Mouse (Mus musculus) midbrain, embryonic 13.5 days (tissue): ENCODE results near the gene Dap. TPM values are rescaled to one million over a fixed set of nuclear protein-coding genes. Genes with fewer than 3 reads are reported as not detected.

Experiments used
- ATAC-seq: fragments of 200-750 bp; cut with Nextera tagmentation; 2 replicates; pipeline ENCODE4 v1.8.0; 2017; ENCODE audit warnings: mild to moderate bottlenecking, moderate TSS enrichment, moderate library complexity
- H3K27ac ChIP-seq: fragments of 300-500 bp; sonication (generic); 2 replicates; pipeline ENCODE4 v1.5.1; 2015; ENCODE audit warnings: inconsistent platforms, mild to moderate bottlenecking, moderate library complexity
- H3K27me3 ChIP-seq: fragments of 300-500 bp; sonication (generic); 2 replicates; pipeline ENCODE4 v1.6.1; 2015; ENCODE audit warnings: mild to moderate bottlenecking, inconsistent platforms
- H3K36me3 ChIP-seq: fragments of 300-500 bp; sonication (generic); 2 replicates; pipeline ENCODE4 v1.6.1; 2015; ENCODE audit warnings: mild to moderate bottlenecking, inconsistent platforms
- H3K4me1 ChIP-seq: fragments of 300-500 bp; sonication (generic); replicated peaks from 2 replicates; pipeline ENCODE4 v1.6.1; 2015; ENCODE audit warnings: inconsistent platforms
- H3K4me2 ChIP-seq: fragments of 300-500 bp; sonication (generic); replicated peaks from 2 replicates; pipeline ENCODE4 v1.6.1; 2015; ENCODE audit warnings: moderate library complexity, mild to moderate bottlenecking, inconsistent platforms
- H3K4me3 ChIP-seq: fragments of 300-500 bp; sonication (generic); replicated peaks from 2 replicates; pipeline ENCODE4 v1.5.1; 2015; ENCODE audit warnings: mild to moderate bottlenecking, inconsistent platforms
- H3K9ac ChIP-seq: fragments of 300-500 bp; sonication (generic); replicated peaks from 2 replicates; pipeline ENCODE4 v1.6.1; 2015; ENCODE audit warnings: mild to moderate bottlenecking, inconsistent platforms
- H3K9me3 ChIP-seq: fragments of 300-500 bp; sonication (generic); 2 replicates; pipeline ENCODE4 v1.6.1; 2016; ENCODE audit warnings: mild to moderate bottlenecking, inconsistent platforms
- whole genome bisulfite sequencing: fragments of 180-500 bp; shearing (Covaris S2); methylation state at CpG from one replicate; pipeline ENCODE4 v1.1.7; 2015; 5-methylcytosine and 5-hydroxymethylcytosine counted together
- polyA plus RNA-seq: library from polyadenylated mRNA; unstranded; fragments of >200 nt; fragmentation: Nextera tagmentation; extraction: Ambion mirVana; gene quantifications from 2 replicates; pipeline ENCODE4 v1.2.1, GENCODE M21; 2015

Dap gene
- polyA plus RNA-seq, 1 experiment from 2014 or later = 30.6 TPM

DNA sequence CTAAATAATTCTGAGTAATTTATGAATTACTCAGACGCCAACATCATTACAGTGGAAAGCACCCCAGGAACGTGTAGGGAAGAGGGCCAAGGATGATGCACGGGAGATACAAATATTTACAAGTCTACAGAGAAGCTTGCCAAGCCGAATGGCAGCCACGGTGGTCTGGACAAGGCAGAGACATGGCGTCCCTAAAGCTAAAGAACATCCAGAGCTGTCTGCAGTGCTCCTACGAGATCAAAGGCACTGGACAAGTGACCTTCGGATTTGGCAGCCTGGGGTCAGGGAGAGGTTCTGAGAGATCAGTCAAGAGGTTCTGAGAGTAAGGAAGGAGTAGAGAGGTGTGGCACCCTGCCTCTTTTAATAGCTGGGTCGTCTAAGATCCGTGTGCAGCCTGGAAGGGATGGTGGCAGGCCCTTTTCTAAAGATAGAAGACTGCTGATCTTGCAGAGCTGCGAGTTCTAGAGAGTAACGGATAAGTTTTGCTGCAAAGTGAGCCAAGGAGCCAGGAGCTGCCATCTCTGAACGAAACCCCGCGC lies 449 bp upstream of the Dap start:
- Histone ChIP-seq H3K27me3 (no peaks in the 10 kb centered on the region), H3K4me2 (peak overlapping the region; percentile 77), H3K9me3 (no peaks in the 10 kb centered on the region), H3K4me1 (peaks cover 13% of the 10 kb centered on the region), H3K27ac (peak overlapping the region; percentile 70), H3K4me3 (peak overlapping the region; percentile 66), H3K9ac (peak overlapping the region; percentile 77), H3K36me3 (no peaks in the 10 kb centered on the region)
- WGBS = 45% methylated on average over 15 of the region's 15 CpGs
- ATAC-seq = peak; percentile 59

DNA sequence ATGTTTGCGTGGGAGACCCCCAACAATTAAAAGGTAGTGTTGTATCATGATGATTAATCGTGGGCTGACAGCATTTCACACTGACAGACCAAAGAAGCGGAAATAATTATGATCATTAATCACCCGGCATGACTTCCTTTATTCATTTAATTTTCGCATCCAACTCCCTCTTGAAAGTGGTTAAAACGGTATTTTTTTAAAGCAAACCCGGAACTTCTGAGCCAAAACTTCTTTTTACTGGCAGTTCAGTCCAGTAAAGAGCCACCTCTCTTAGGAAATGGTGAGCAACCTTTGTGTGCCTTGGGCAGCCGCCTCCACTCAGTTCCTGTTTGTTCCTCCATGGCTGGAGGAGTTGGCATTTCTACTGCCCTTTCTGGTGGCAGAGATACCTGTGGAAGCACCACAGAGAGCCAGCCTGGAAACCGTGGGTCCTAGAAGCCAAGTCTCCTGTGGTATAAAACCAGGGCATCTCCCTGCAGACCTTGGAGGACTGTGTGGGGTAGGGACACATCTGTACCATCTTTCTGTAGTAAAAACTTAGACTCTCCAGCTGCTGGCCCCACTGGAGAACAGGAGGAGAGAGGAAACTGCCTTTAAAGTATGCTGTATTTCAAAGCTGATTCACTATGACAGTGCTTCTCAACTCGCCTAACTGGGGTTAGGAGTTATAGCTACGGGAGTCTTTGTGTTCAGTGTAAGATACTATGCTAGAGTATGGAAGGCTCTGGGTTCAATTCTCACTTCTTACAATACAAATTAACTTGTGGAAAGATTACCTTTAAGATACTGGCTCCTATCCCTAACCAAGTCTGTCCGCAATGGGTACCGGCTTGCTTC lies 910 bp downstream of the Dap start:
- H3K36me3 ChIP-seq = no peaks in the 10 kb centered on the region
- H3K27ac ChIP-seq = no peak overlapping the region
- H3K9me3 ChIP-seq = no peaks in the 10 kb centered on the region
- WGBS = 47% methylated on average over 13 of the region's 13 CpGs
- H3K4me1 ChIP-seq = peaks cover 13% of the 10 kb centered on the region
- ATAC-seq = no peak
- H3K9ac ChIP-seq = peak overlapping the region; percentile 77
- peak overlapping the region; percentile 66 for H3K4me3 ChIP-seq
- H3K4me2 ChIP-seq = peak overlapping the region; percentile 77
- no peaks in the 10 kb centered on the region for H3K27me3 ChIP-seq

DNA sequence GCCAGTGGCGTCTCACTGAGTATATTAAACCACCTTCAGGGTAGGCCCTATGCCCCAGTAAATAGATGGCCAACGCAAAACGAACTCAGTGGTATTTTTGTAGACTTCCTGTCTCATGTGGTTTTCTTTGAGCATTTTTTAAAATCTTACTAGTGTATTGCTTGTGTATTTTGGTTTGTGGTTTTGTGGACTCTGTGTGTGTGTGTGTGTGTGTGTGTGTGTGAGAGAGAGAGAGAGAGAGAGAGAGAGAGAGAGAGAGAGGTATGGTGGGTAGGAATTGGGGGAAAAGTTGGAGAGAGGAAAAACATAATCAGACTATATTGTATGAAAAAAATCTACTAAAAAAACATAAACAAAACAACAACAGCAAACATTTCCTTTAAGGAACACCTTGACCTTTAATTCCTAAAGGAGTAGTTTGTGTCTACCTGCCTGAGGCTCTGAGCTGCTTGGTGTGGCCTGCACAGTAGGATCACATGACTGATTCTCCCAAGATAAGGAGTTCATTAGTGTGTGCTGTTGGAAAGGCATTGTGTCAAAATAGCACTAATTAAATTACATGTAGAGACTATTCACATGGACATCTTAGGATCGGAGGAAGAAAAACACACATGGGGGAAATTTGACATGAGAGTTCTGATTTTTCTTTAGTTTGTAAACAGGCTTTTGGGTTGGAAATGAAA lies 1.7 kb downstream of the Dap start:
- no peaks in the 10 kb centered on the region for H3K27me3 ChIP-seq
- ATAC-seq = no peak

DNA sequence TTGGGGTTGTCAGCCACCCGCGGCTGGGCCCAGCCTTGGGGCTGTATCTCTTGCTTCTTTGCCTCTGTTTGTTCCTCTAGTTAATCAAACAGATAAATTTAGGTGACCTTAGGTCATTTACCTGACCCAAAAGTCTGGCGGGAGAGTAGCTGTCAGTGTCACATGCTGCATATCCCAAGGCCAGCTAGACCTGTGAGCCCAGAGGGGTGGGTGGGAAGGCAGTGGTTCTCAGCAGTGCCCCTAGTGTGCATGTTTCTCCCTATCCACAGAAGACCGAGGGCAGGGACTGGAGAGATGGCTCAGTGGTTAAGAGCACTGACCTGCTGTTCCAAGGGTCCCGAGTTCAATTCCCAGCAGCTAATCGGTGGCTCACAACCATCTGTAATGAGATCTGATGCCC lies 2.4 kb downstream of the Dap start:
- H3K9me3 ChIP-seq = no peaks in the 10 kb centered on the region
- no peak for ATAC-seq
- H3K4me1 ChIP-seq = peaks cover 13% of the 10 kb centered on the region
- H3K4me3 ChIP-seq = no peak overlapping the region
- H3K27me3 ChIP-seq = no peaks in the 10 kb centered on the region
- no peak overlapping the region for H3K4me2 ChIP-seq
- no peak overlapping the region for H3K9ac ChIP-seq
- no peaks in the 10 kb centered on the region for H3K36me3 ChIP-seq
- no peak overlapping the region for H3K27ac ChIP-seq
- 83% methylated on average over 6 of the region's 6 CpGs for WGBS

More for the DNA sequence above, 1.7 kb downstream of the Dap start:
- 82% methylated on average over 4 of the region's 4 CpGs for WGBS
- Histone ChIP-seq H3K4me2 (0 out of 2 replicates have a peak overlapping the region, but pooled peaks have one; percentile 77), H3K4me3 (no peak overlapping the region), H3K4me1 (peaks cover 13% of the 10 kb centered on the region), H3K27ac (no peak overlapping the region), H3K36me3 (no peaks in the 10 kb centered on the region), H3K9me3 (no peaks in the 10 kb centered on the region), H3K9ac (no peak overlapping the region)

DNA sequence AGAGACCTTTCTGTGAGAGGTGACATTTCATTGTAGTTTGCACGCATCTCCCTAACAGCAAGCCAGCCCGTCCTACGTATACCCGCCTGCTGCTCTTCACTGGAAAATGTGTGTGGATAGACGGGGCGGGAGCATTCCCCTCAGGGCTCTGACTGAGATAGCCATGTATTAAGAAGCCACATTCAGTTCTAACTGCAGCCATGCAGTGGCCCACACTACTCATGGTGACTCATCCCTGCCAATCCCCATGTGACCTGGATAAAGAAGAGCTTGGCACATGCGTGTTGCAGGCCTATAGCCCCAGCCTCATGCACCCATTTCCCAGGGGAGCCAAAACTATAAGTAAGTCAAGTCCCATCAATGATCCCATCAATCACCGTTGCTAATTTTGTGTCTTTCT lies 3.7 kb downstream of the Dap start:
- WGBS = 92% methylated on average over 8 of the region's 8 CpGs
- no peak for ATAC-seq
- peaks cover 13% of the 10 kb centered on the region for H3K4me1 ChIP-seq

DNA sequence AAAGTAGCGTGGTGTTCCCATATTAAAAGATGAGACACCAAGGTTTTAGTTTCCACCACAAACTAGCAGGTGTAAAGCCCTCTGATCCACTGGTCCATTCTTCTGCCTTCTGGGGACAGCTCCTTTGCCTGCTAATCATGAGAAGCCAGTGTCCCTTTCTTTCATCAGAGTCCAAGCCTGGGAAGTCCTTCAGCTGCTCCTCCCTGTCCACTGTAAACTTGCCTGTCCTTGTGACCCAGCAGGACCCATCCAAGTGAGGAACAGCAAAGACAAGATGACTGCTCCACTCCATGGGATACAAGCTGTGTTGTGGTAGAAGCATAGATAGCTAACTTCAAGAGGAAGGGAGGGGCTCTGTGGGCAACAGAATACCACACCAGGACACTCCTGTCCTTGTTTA lies 8.9 kb downstream of the Dap start:
- Histone ChIP-seq H3K27me3 (no peaks in the 10 kb centered on the region), H3K4me3 (no peak overlapping the region), H3K27ac (no peak overlapping the region), H3K36me3 (no peaks in the 10 kb centered on the region), H3K4me2 (no peak overlapping the region), H3K9me3 (no peaks in the 10 kb centered on the region), H3K9ac (no peak overlapping the region), H3K4me1 (no peaks in the 10 kb centered on the region)
- WGBS = 100% methylated on average over 1 of the region's 1 CpGs
- no peak for ATAC-seq

More for the DNA sequence above, 3.7 kb downstream of the Dap start:
- no peak overlapping the region for H3K4me3 ChIP-seq
- H3K27me3 ChIP-seq = no peaks in the 10 kb centered on the region
- H3K4me2 ChIP-seq = no peak overlapping the region
- H3K36me3 ChIP-seq = no peaks in the 10 kb centered on the region
- H3K9me3 ChIP-seq = no peaks in the 10 kb centered on the region
- no peak overlapping the region for H3K27ac ChIP-seq
- H3K9ac ChIP-seq = no peak overlapping the region

DNA sequence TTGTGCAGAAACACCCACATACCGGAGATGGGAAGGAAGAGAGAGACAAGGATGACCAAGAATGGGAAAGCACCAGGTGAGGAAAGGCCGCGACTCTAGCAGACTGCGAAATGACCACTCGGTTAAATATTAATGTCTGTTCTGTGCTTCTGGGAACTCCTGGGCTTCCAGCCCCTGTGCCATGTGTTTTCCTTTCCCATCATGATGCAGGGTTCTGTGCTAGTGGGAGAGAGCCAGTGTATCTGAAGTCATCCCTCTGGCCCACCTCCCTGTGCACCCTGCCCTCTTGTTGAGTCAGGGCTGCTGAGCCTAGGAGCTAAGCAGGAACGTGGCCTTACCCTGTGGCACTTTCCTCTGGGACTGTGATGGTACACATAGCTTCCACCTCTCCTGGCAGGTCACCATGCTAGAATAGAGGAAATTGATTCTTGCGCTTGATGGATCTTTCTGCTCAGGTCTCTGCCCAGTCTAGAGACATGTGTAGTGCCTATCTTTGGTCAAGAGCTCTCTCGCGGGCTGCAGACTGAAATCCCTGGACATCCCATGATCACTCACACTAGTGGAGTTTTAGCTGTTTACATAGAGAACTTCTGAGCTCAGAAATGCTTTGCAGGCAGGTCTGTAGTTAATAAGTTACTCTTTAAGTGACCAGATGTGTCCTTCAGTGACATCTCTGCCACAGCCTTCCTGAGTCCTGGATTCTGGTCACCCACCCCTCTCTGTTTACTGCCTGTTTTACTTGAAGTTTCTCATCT lies 11.9 kb downstream of the Dap start:
- H3K4me2 ChIP-seq = no peak overlapping the region
- H3K9ac ChIP-seq = no peak overlapping the region
- H3K27me3 ChIP-seq = no peaks in the 10 kb centered on the region
- H3K36me3 ChIP-seq = no peaks in the 10 kb centered on the region
- WGBS = 93% methylated on average over 9 of the region's 9 CpGs
- no peaks in the 10 kb centered on the region for H3K4me1 ChIP-seq
- H3K27ac ChIP-seq = no peak overlapping the region
- no peak for ATAC-seq
- H3K9me3 ChIP-seq = no peaks in the 10 kb centered on the region
- H3K4me3 ChIP-seq = no peak overlapping the region

DNA sequence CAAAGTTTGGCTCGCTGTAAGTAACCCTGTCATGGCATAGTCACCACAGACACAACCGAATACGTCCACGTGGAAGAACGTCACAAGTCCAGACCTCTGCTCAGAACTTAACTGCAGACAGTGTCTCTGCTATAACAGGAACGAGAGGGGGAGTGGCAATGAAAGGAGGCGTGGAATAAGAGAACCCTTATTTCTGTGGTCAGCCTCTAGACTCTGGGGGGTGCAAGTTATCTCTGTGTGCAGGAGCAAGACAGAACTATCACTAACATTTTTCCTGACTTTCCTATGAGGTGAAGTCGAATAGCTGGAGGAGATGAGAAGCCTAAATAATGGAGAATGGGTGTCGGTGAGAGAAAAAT lies 12.4 kb downstream of the Dap start:
- Histone ChIP-seq H3K4me2 (no peak overlapping the region), H3K9ac (no peak overlapping the region), H3K27ac (no peak overlapping the region), H3K4me1 (no peaks in the 10 kb centered on the region), H3K9me3 (no peaks in the 10 kb centered on the region), H3K27me3 (no peaks in the 10 kb centered on the region), H3K4me3 (no peak overlapping the region), H3K36me3 (no peaks in the 10 kb centered on the region)
- ATAC-seq = no peak
- 91% methylated on average over 9 of the region's 9 CpGs for WGBS

DNA sequence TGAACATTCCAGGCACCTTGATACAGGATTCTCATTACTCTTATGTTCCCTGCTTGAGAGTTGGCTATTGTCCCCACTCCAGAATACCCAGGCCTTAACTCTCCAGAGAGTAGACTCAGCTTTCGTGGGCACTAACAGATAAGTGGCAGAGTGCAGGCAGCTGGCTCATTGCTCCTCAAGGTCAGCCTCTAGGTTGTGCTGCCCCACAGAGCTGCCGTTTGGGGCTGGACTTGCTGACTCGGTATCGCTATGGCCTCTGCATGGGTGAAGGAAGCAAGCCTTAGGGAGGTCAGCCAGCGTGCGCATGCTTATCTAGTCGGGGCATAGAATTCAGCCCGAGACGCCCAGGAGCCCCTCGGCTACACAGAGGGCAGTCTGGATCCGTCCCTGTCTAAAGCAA lies 13.3 kb downstream of the Dap start:
- Histone ChIP-seq H3K9ac (no peak overlapping the region), H3K27me3 (no peaks in the 10 kb centered on the region), H3K4me3 (no peak overlapping the region), H3K36me3 (no peaks in the 10 kb centered on the region; the same call in 1 of the 2 replicates), H3K9me3 (no peaks in the 10 kb centered on the region), H3K27ac (no peak overlapping the region), H3K4me2 (no peak overlapping the region), H3K4me1 (no peaks in the 10 kb centered on the region)
- ATAC-seq = no peak
- WGBS = 88% methylated on average over 11 of the region's 11 CpGs

DNA sequence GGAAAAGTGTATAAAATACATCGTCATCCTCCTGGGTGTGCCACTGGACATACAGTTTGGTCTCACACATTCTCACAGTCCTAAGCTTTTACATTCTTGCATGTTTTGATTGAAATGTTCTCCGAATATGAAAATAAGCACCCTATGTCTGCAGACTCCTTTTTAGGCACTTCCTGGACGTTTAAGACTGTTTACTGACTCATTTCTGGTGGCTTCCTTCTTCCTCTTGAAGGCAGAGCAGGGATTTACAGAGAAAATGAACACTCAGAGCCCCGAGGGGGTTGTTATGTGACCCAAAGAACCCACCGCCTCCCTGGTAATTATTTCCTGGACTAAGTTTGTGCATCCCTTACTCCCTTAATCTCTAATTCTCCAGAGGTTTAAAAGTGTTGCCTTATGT lies 13.8 kb downstream of the Dap start:
- no peaks in the 10 kb centered on the region for H3K27me3 ChIP-seq
- no peak overlapping the region for H3K27ac ChIP-seq
- 66% methylated on average over 5 of the region's 5 CpGs for WGBS
- no peak overlapping the region for H3K4me2 ChIP-seq
- H3K4me3 ChIP-seq = no peak overlapping the region
- no peak overlapping the region for H3K9ac ChIP-seq
- H3K9me3 ChIP-seq = no peaks in the 10 kb centered on the region
- no peaks in the 10 kb centered on the region for H3K4me1 ChIP-seq
- ATAC-seq = no peak
- H3K36me3 ChIP-seq = no peaks in the 10 kb centered on the region; the same call in 1 of the 2 replicates

DNA sequence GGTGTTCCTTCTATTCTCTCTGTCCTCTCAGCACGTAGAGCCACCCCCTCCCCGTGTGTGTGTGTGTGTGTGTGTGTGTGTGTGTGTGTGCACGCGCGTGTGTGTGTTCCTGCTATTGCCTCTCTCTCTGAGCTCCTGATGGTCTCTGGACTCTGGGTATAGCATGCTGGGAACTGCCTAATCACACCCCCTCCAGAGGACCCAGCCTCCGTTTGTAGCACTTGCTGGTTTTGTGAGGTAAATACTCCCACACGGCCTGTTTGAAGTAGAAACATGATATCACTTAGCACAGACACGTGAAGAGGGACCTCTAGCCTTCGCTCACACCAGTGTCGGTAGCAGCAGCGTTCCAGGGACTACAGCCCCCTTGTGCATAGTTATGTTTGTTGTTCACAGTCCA lies 14.5 kb downstream of the Dap start:
- Histone ChIP-seq H3K4me1 (no peaks in the 10 kb centered on the region), H3K9ac (no peak overlapping the region), H3K27me3 (no peaks in the 10 kb centered on the region), H3K4me3 (no peak overlapping the region), H3K36me3 (no peaks in the 10 kb centered on the region; the same call in 1 of the 2 replicates), H3K9me3 (no peaks in the 10 kb centered on the region), H3K27ac (no peak overlapping the region), H3K4me2 (no peak overlapping the region)
- 83% methylated on average over 11 of the region's 11 CpGs for WGBS
- ATAC-seq = no peak

DNA sequence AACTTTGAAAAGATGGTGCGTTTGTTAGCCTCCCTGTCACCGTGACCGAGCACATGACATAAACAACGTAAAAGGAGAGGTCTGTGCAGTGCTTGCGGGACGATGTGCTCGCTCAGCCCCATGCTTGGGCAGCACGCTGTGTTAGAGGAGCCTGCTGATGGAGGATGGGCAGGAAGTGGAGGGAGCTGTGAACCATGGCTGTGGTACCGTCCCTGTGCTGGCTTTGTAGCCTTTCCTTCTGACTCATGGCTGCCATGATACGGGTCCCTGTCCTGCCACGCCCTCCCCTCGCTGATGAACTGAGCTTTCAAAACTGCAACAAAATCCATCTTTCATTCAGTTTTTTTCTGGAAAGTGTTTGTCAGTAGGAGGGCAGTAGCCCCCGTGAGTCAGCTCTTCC lies 15.6 kb downstream of the Dap start:
- Histone ChIP-seq H3K27ac (no peak overlapping the region), H3K27me3 (no peaks in the 10 kb centered on the region), H3K4me3 (no peak overlapping the region), H3K4me1 (no peaks in the 10 kb centered on the region), H3K9ac (no peak overlapping the region), H3K9me3 (no peaks in the 10 kb centered on the region), H3K4me2 (no peak overlapping the region), H3K36me3 (no peaks in the 10 kb centered on the region; the same call in 1 of the 2 replicates)
- ATAC-seq = no peak
- 91% methylated on average over 13 of the region's 13 CpGs for WGBS
